Mouse (Mus musculus) midbrain, embryonic 12.5 days (tissue): Measurements from ENCODE around the gene Smg6. TPM values are rescaled to one million over a fixed set of nuclear protein-coding genes. Genes with fewer than 3 reads are reported as not detected.

Source experiments
- ATAC-seq: fragments of 200-750 bp; cut with Nextera tagmentation; 2 replicates; pipeline ENCODE4 v1.8.0; 2017; ENCODE audit warnings: low read depth, moderate TSS enrichment, moderate library complexity; ENCODE audit not compliant: low FRiP score
- H3K27ac ChIP-seq: fragments of 300-500 bp; sonication (generic); replicated peaks from 2 replicates; pipeline ENCODE4 v1.5.1; 2016; ENCODE audit warnings: mild to moderate bottlenecking
- H3K27me3 ChIP-seq: fragments of 300-500 bp; sonication (generic); 2 replicates; pipeline ENCODE4 v1.6.1; 2016; ENCODE audit warnings: mild to moderate bottlenecking
- H3K36me3 ChIP-seq: fragments of 300-500 bp; sonication (generic); 2 replicates; pipeline ENCODE4 v1.6.1; 2016
- H3K4me1 ChIP-seq: fragments of 300-500 bp; sonication (generic); 2 replicates; pipeline ENCODE4 v1.6.1; 2016
- H3K4me2 ChIP-seq: fragments of 300-500 bp; sonication (generic); replicated peaks from 2 replicates; pipeline ENCODE4 v1.6.1; 2016; ENCODE audit warnings: mild to moderate bottlenecking, moderate library complexity
- H3K4me3 ChIP-seq: fragments of 300-500 bp; sonication (generic); 2 replicates; pipeline ENCODE4 v1.5.1; 2016; ENCODE audit warnings: mild to moderate bottlenecking
- H3K9ac ChIP-seq: fragments of 300-500 bp; sonication (generic); replicated peaks from 2 replicates; pipeline ENCODE4 v1.6.1; 2016; ENCODE audit warnings: mild to moderate bottlenecking, moderate library complexity
- H3K9me3 ChIP-seq: fragments of 300-500 bp; sonication (generic); 2 replicates; pipeline ENCODE4 v1.6.1; 2016; ENCODE audit warnings: mild to moderate bottlenecking
- WGBS: fragments of 180-500 bp; shearing (Covaris S2); methylation state at CpG from one replicate; pipeline ENCODE4 v1.1.7; 2016; 5-methylcytosine and 5-hydroxymethylcytosine counted together
- polyA plus RNA-seq: library from polyadenylated mRNA; unstranded; fragments of >200 nt; fragmentation: Nextera tagmentation; extraction: Ambion mirVana; gene quantifications from 2 replicates; pipeline ENCODE4 v1.2.1, GENCODE M21; 2016

Smg6 gene
- polyA plus RNA-seq, 1 experiment from 2014 or later = 22.6 TPM

GRCm38 (mm10) chr11:74946348-74946747 lies 20.7 kb downstream of the Smg6 start:
- peaks cover 39% of the 10 kb centered on the region for H3K36me3 ChIP-seq
- H3K4me1 ChIP-seq = no peaks in the 10 kb centered on the region
- H3K9me3 ChIP-seq = no peaks in the 10 kb centered on the region
- H3K4me2 ChIP-seq = no peak overlapping the region
- no peak overlapping the region for H3K27ac ChIP-seq
- no peaks in the 10 kb centered on the region for H3K27me3 ChIP-seq
- H3K4me3 ChIP-seq = no peak overlapping the region
- H3K9ac ChIP-seq = no peak overlapping the region
- ATAC-seq = no peak
- 80% methylated on average over 3 of the region's 3 CpGs for WGBS

- H3K27ac ChIP-seq = no peak overlapping the region
- no peak overlapping the region for H3K4me2 ChIP-seq
- no peak overlapping the region for H3K9ac ChIP-seq
- H3K4me1 ChIP-seq = no peaks in the 10 kb centered on the region
- peaks cover 21% of the 10 kb centered on the region for H3K36me3 ChIP-seq
- no peaks in the 10 kb centered on the region for H3K9me3 ChIP-seq
- no peak for ATAC-seq
- H3K27me3 ChIP-seq = no peaks in the 10 kb centered on the region
- no peak overlapping the region for H3K4me3 ChIP-seq
Measured at GRCm38 (mm10) chr11:74954901-74955300, 29.3 kb downstream of the Smg6 start.

GRCm38 (mm10) chr11:74956006-74956405 lies 30.4 kb downstream of the Smg6 start:
- no peak for ATAC-seq
- Histone ChIP-seq H3K36me3 (peaks cover 15% of the 10 kb centered on the region), H3K27me3 (no peaks in the 10 kb centered on the region), H3K4me1 (no peaks in the 10 kb centered on the region), H3K4me3 (no peak overlapping the region), H3K27ac (no peak overlapping the region), H3K9ac (no peak overlapping the region), H3K9me3 (no peaks in the 10 kb centered on the region), H3K4me2 (no peak overlapping the region)

GRCm38 (mm10) chr11:74957600-74957999 lies 32.0 kb downstream of the Smg6 start:
- Histone ChIP-seq H3K4me2 (no peak overlapping the region), H3K36me3 (peaks cover 15% of the 10 kb centered on the region), H3K27me3 (no peaks in the 10 kb centered on the region), H3K4me3 (no peak overlapping the region), H3K27ac (no peak overlapping the region), H3K4me1 (no peaks in the 10 kb centered on the region), H3K9ac (no peak overlapping the region), H3K9me3 (no peaks in the 10 kb centered on the region)
- no peak for ATAC-seq
- WGBS = 80% methylated on average over 2 of the region's 2 CpGs

- H3K4me2 ChIP-seq = no peak overlapping the region
- H3K27ac ChIP-seq = no peak overlapping the region
- no peaks in the 10 kb centered on the region for H3K27me3 ChIP-seq
- peaks cover 11% of the 10 kb centered on the region; the same call in 1 of the 2 replicates for H3K36me3 ChIP-seq
- no peak overlapping the region for H3K9ac ChIP-seq
- 88% methylated on average over 2 of the region's 2 CpGs for WGBS
- no peaks in the 10 kb centered on the region for H3K9me3 ChIP-seq
- no peaks in the 10 kb centered on the region for H3K4me1 ChIP-seq
- ATAC-seq = no peak
- H3K4me3 ChIP-seq = no peak overlapping the region
Measured at GRCm38 (mm10) chr11:74959501-74959900, 33.9 kb downstream of the Smg6 start.

- Histone ChIP-seq H3K4me2 (no peak overlapping the region), H3K4me1 (no peaks in the 10 kb centered on the region), H3K9me3 (no peaks in the 10 kb centered on the region), H3K36me3 (peaks cover 7% of the 10 kb centered on the region; the same call in 1 of the 2 replicates), H3K4me3 (no peak overlapping the region), H3K9ac (no peak overlapping the region), H3K27me3 (no peaks in the 10 kb centered on the region), H3K27ac (no peak overlapping the region)
- 97% methylated on average over 9 of the region's 9 CpGs for WGBS
- no peak for ATAC-seq
Measured at GRCm38 (mm10) chr11:74960031-74960551, 34.5 kb downstream of the Smg6 start.

- Histone ChIP-seq H3K4me3 (no peak overlapping the region), H3K9ac (no peak overlapping the region), H3K36me3 (peaks cover 6% of the 10 kb centered on the region; the same call in 1 of the 2 replicates), H3K9me3 (no peaks in the 10 kb centered on the region), H3K27ac (no peak overlapping the region), H3K4me2 (no peak overlapping the region), H3K27me3 (no peaks in the 10 kb centered on the region), H3K4me1 (no peaks in the 10 kb centered on the region)
- no peak for ATAC-seq
Measured at GRCm38 (mm10) chr11:74961953-74962352, 36.3 kb downstream of the Smg6 start.

GRCm38 (mm10) chr11:74962846-74963407 lies 37.3 kb downstream of the Smg6 start:
- Histone ChIP-seq H3K36me3 (0 out of 2 replicates have a peak, but pooled peaks cover 3% of the 10 kb centered on the region), H3K9me3 (no peaks in the 10 kb centered on the region), H3K9ac (no peak overlapping the region), H3K27me3 (no peaks in the 10 kb centered on the region), H3K4me2 (no peak overlapping the region), H3K4me3 (no peak overlapping the region), H3K27ac (no peak overlapping the region), H3K4me1 (no peaks in the 10 kb centered on the region)
- ATAC-seq = no peak
- WGBS = 84% methylated on average over 2 of the region's 2 CpGs

- no peak for ATAC-seq
- H3K27me3 ChIP-seq = no peaks in the 10 kb centered on the region
- H3K9ac ChIP-seq = no peak overlapping the region
Measured at GRCm38 (mm10) chr11:74965516-74965915, 39.9 kb downstream of the Smg6 start.

GRCm38 (mm10) chr11:74973290-74974157 lies 47.9 kb downstream of the Smg6 start:
- no peaks in the 10 kb centered on the region for H3K4me1 ChIP-seq
- WGBS = 90% methylated on average over 7 of the region's 7 CpGs
- H3K9me3 ChIP-seq = no peaks in the 10 kb centered on the region
- H3K4me3 ChIP-seq = no peak overlapping the region
- no peak for ATAC-seq
- peaks cover 11% of the 10 kb centered on the region; the same call in 1 of the 2 replicates for H3K36me3 ChIP-seq
- no peak overlapping the region for H3K4me2 ChIP-seq
- H3K9ac ChIP-seq = no peak overlapping the region
- H3K27me3 ChIP-seq = no peaks in the 10 kb centered on the region
- H3K27ac ChIP-seq = no peak overlapping the region

More at GRCm38 (mm10) chr11:74965516-74965915, 39.9 kb downstream of the Smg6 start:
- no peaks in the 10 kb centered on the region for H3K4me1 ChIP-seq
- H3K4me2 ChIP-seq = no peak overlapping the region
- 0 out of 2 replicates have a peak, but pooled peaks cover 3% of the 10 kb centered on the region for H3K36me3 ChIP-seq
- no peaks in the 10 kb centered on the region for H3K9me3 ChIP-seq
- WGBS = 97% methylated on average over 3 of the region's 3 CpGs
- no peak overlapping the region for H3K4me3 ChIP-seq
- H3K27ac ChIP-seq = no peak overlapping the region

GRCm38 (mm10) chr11:74974615-74975014 lies 49.0 kb downstream of the Smg6 start:
- no peak overlapping the region for H3K4me3 ChIP-seq
- ATAC-seq = no peak
- peaks cover 11% of the 10 kb centered on the region; the same call in 1 of the 2 replicates for H3K36me3 ChIP-seq
- H3K4me1 ChIP-seq = no peaks in the 10 kb centered on the region
- H3K9me3 ChIP-seq = no peaks in the 10 kb centered on the region
- no peaks in the 10 kb centered on the region for H3K27me3 ChIP-seq
- H3K27ac ChIP-seq = no peak overlapping the region
- no peak overlapping the region for H3K9ac ChIP-seq
- no peak overlapping the region for H3K4me2 ChIP-seq
